Mouse (Mus musculus) layer of hippocampus, postnatal 36 days (tissue): ENCODE measurements around the gene Spon2. TPM values are rescaled to one million over a fixed set of nuclear protein-coding genes. Genes with fewer than 3 reads are reported as not detected.
A peak's percentile ranks its signal among the peaks of the same experiment; 100 is the strongest.

Source experiments
- DNase-seq, 2 experiments: peaks; one replicate each; pipeline ENCODE4 v3.0.0; 2022
- total RNA-seq, 2 experiments: library from RNA; stranded (reverse); gene quantifications; 2 replicates each; pipeline ENCODE4 v1.2.3; 2021

Gene Spon2
- total RNA-seq: under 1 TPM; 0.37 to 0.40 TPM

GRCm38 (mm10) chr5:33218081-33218480 is at the start of gene Spon2:
Gene Spon2, minus strand, starts transcription at chr5:33218455.
- DNase-seq: no peak

- DNase-seq: no peak
Observed at GRCm38 (mm10) chr5:33254416-33254815, 36.2 kb upstream of the Spon2 start.

- DNase-seq: no peak
Observed at GRCm38 (mm10) chr5:33248186-33248585, 29.9 kb upstream of the Spon2 start.

GRCm38 (mm10) chr5:33247387-33247786 is 29.1 kb upstream of the Spon2 start:
- no peak for DNase-seq

GRCm38 (mm10) chr5:33245701-33246100 is 27.4 kb upstream of the Spon2 start:
- DNase-seq: peak; percentile 52 to 66

- no peak for DNase-seq
Observed at GRCm38 (mm10) chr5:33244377-33244920, 26.2 kb upstream of the Spon2 start.

GRCm38 (mm10) chr5:33239934-33240333 is 21.7 kb upstream of the Spon2 start:
- DNase-seq: no peak

GRCm38 (mm10) chr5:33239111-33239714 is 21.0 kb upstream of the Spon2 start:
- DNase-seq: no peak

GRCm38 (mm10) chr5:33238256-33238645 is 20.0 kb upstream of the Spon2 start:
- no peak for DNase-seq

GRCm38 (mm10) chr5:33237600-33238255 is 19.5 kb upstream of the Spon2 start:
- no peak for DNase-seq

GRCm38 (mm10) chr5:33234391-33235031 is 16.3 kb upstream of the Spon2 start:
- DNase-seq: no peak

- no peak for DNase-seq
Observed at GRCm38 (mm10) chr5:33232791-33233190, 14.5 kb upstream of the Spon2 start.

GRCm38 (mm10) chr5:33230285-33230684 is 12.0 kb upstream of the Spon2 start:
- no peak for DNase-seq

- peak; percentile 48 to 56 for DNase-seq
Observed at GRCm38 (mm10) chr5:33228428-33228827, 10.2 kb upstream of the Spon2 start.

- DNase-seq: no peak
Observed at GRCm38 (mm10) chr5:33225673-33226072, 7.4 kb upstream of the Spon2 start.

- no peak for DNase-seq
Observed at GRCm38 (mm10) chr5:33224491-33224890, 6.2 kb upstream of the Spon2 start.

GRCm38 (mm10) chr5:33222841-33223744 is 4.8 kb upstream of the Spon2 start:
- no peak for DNase-seq

GRCm38 (mm10) chr5:33222389-33222788 is 4.1 kb upstream of the Spon2 start:
- DNase-seq: no peak

GRCm38 (mm10) chr5:33220350-33221044 is 2.2 kb upstream of the Spon2 start:
- no peak for DNase-seq

GRCm38 (mm10) chr5:33219831-33220230 is 1.6 kb upstream of the Spon2 start:
- DNase-seq: no peak

- DNase-seq: no peak
Observed at GRCm38 (mm10) chr5:33218746-33219449, 643 bp upstream of the Spon2 start.
